Mouse (Mus musculus) heart, postnatal 0 days (tissue): ENCODE results near the gene Atxn1. TPM values are rescaled to one million over a fixed set of nuclear protein-coding genes. Genes with fewer than 3 reads are reported as not detected.

Experiments
- ATAC-seq: fragments of 200-750 bp; cut with Nextera tagmentation; 2 replicates; pipeline ENCODE4 v1.8.0; 2017; ENCODE audit warnings: low read depth, moderate number of reproducible peaks, moderate library complexity; ENCODE audit not compliant: insufficient read depth
- DNase-seq: peaks from one replicate; pipeline ENCODE4 v3.0.0-alpha.2; 2016; ENCODE audit warnings: low spot score
- H3K27ac ChIP-seq: fragments of 300-500 bp; sonication (generic); 2 replicates; pipeline ENCODE4 v1.5.1; 2014; ENCODE audit warnings: low read depth, mild to moderate bottlenecking
- H3K27me3 ChIP-seq: fragments of 300-500 bp; sonication (generic); 2 replicates; pipeline ENCODE4 v1.6.1; 2014; ENCODE audit warnings: low read length, mixed read lengths; ENCODE audit not compliant: control insufficient read depth, insufficient read depth
- H3K36me3 ChIP-seq: fragments of 300-500 bp; sonication (generic); replicated peaks from 2 replicates; pipeline ENCODE4 v1.6.1; 2014; ENCODE audit warnings: low read length, mixed read lengths; ENCODE audit not compliant: control insufficient read depth, insufficient read depth
- H3K4me1 ChIP-seq: fragments of 300-500 bp; sonication (generic); 2 replicates; pipeline ENCODE4 v1.6.1; 2014; ENCODE audit warnings: antibody characterized with exemption; ENCODE audit not compliant: control insufficient read depth, insufficient read depth
- H3K4me2 ChIP-seq: fragments of 300-500 bp; sonication (generic); 2 replicates; pipeline ENCODE4 v1.6.1; 2014; ENCODE audit warnings: low read depth, mild to moderate bottlenecking, low read length, moderate library complexity
- H3K4me3 ChIP-seq: fragments of 300-500 bp; sonication (generic); 2 replicates; pipeline ENCODE4 v1.5.1; 2014; ENCODE audit warnings: low read depth, low read length
- H3K9ac ChIP-seq: fragments of 300-500 bp; sonication (generic); replicated peaks from 2 replicates; pipeline ENCODE4 v1.6.1; 2014; ENCODE audit warnings: low read depth, low read length, mixed read lengths
- H3K9me3 ChIP-seq: fragments of 300-500 bp; sonication (generic); replicated peaks from 2 replicates; pipeline ENCODE4 v1.6.1; 2016; ENCODE audit warnings: low read length; ENCODE audit not compliant: control insufficient read depth
- CTCF ChIP-seq: IDR thresholded peaks from 2 replicates; pipeline ENCODE4 v1.5.1; 2016; ENCODE audit warnings: antibody characterized with exemption, control low read depth, low read depth
- EP300 ChIP-seq: IDR thresholded peaks from 2 replicates; pipeline ENCODE4 v1.6.1; 2016; ENCODE audit warnings: antibody characterized with exemption, low read depth
- WGBS: fragments of 180-500 bp; shearing (Covaris S2); extraction: QIAGEN DNeasy Blood & Tissue Kit; methylation state at CpG from one replicate; pipeline ENCODE4 v1.1.7; 2014; 5-methylcytosine and 5-hydroxymethylcytosine counted together
- polyA plus RNA-seq: library from polyadenylated mRNA; unstranded; fragments of >200 nt; fragmentation: Nextera tagmentation; extraction: Ambion mirVana; gene quantifications from 2 replicates; pipeline ENCODE4 v1.2.1, GENCODE M21; 2015
- total RNA-seq: library from RNA; depleted of rRNA; stranded (reverse); fragments of >200 nt; gene quantifications from 2 replicates; pipeline ENCODE4 v1.2.3, GENCODE M21; 2014; ENCODE audit warnings: low replicate concordance

Gene Atxn1
- total and polyA plus RNA-seq, 2 experiments from 2014 or later: 10.3 to 15.0 TPM

- peaks cover 29% of the 10 kb centered on the region for H3K4me1 ChIP-seq
- no peak overlapping the region for H3K9ac ChIP-seq
- DNase-seq (no peak), ATAC-seq (no peak)
- H3K27ac ChIP-seq: peak overlapping the region; percentile 83
- WGBS: 83% methylated on average over 1 of the region's 1 CpGs
- no peaks in the 10 kb centered on the region for H3K9me3 ChIP-seq
- no peaks in the 10 kb centered on the region for H3K36me3 ChIP-seq
- H3K27me3 ChIP-seq: no peaks in the 10 kb centered on the region
- TF ChIP-seq EP300: no peak
- TF ChIP-seq CTCF: no peak
- no peak overlapping the region for H3K4me2 ChIP-seq
- H3K4me3 ChIP-seq: no peak overlapping the region
Observed at GRCm38 (mm10) chr13:45623846-45624245, 341.0 kb downstream of the Atxn1 start.

GRCm38 (mm10) chr13:45622871-45623546, 341.8 kb downstream of the Atxn1 start:
- 33% methylated on average over 4 of the region's 4 CpGs for WGBS
- Histone ChIP-seq H3K27ac (peak overlapping the region; percentile 83), H3K9me3 (no peaks in the 10 kb centered on the region), H3K36me3 (no peaks in the 10 kb centered on the region), H3K9ac (no peak overlapping the region), H3K27me3 (no peaks in the 10 kb centered on the region), H3K4me1 (peaks cover 29% of the 10 kb centered on the region), H3K4me2 (no peak overlapping the region), H3K4me3 (no peak overlapping the region)
- ATAC-seq (peak; percentile 79), DNase-seq (peak; percentile 87)
- TF ChIP-seq EP300 (no peak), CTCF (no peak)

- Histone ChIP-seq H3K9ac (no peak overlapping the region), H3K27me3 (no peaks in the 10 kb centered on the region), H3K9me3 (no peaks in the 10 kb centered on the region), H3K4me2 (no peak overlapping the region), H3K27ac (no peak overlapping the region), H3K36me3 (no peaks in the 10 kb centered on the region), H3K4me3 (no peak overlapping the region), H3K4me1 (peaks cover 17% of the 10 kb centered on the region)
- TF ChIP-seq CTCF (no peak), EP300 (no peak)
- WGBS: 78% methylated on average over 12 of the region's 12 CpGs
- no peak for DNase-seq
- no peak for ATAC-seq
Observed at GRCm38 (mm10) chr13:45620687-45621086, 344.1 kb downstream of the Atxn1 start.

- Histone ChIP-seq H3K9ac (no peak overlapping the region), H3K9me3 (no peaks in the 10 kb centered on the region), H3K4me2 (no peak overlapping the region), H3K4me3 (no peak overlapping the region), H3K27ac (no peak overlapping the region), H3K4me1 (peaks cover 21% of the 10 kb centered on the region), H3K27me3 (no peaks in the 10 kb centered on the region), H3K36me3 (no peaks in the 10 kb centered on the region)
- no peak for TF ChIP-seq CTCF
- no peak for TF ChIP-seq EP300
- no peak for ATAC-seq
- WGBS: 62% methylated on average over 7 of the region's 7 CpGs
- no peak for DNase-seq
Observed at GRCm38 (mm10) chr13:45620281-45620680, 344.5 kb downstream of the Atxn1 start.

GRCm38 (mm10) chr13:45617988-45618387, 346.8 kb downstream of the Atxn1 start:
- H3K4me1 ChIP-seq: peaks cover 28% of the 10 kb centered on the region
- no peaks in the 10 kb centered on the region for H3K27me3 ChIP-seq
- no peak overlapping the region for H3K4me3 ChIP-seq
- H3K9me3 ChIP-seq: no peaks in the 10 kb centered on the region
- TF ChIP-seq CTCF (no peak), EP300 (no peak)
- ATAC-seq: no peak
- H3K9ac ChIP-seq: no peak overlapping the region
- 76% methylated on average over 6 of the region's 6 CpGs for WGBS
- no peak for DNase-seq
- no peak overlapping the region for H3K27ac ChIP-seq
- H3K36me3 ChIP-seq: no peaks in the 10 kb centered on the region
- H3K4me2 ChIP-seq: no peak overlapping the region

- DNase-seq: no peak
- Histone ChIP-seq H3K4me1 (peaks cover 13% of the 10 kb centered on the region), H3K27ac (no peak overlapping the region), H3K9ac (no peak overlapping the region), H3K9me3 (no peaks in the 10 kb centered on the region), H3K36me3 (no peaks in the 10 kb centered on the region), H3K27me3 (no peaks in the 10 kb centered on the region), H3K4me2 (no peak overlapping the region), H3K4me3 (no peak overlapping the region)
- no peak for TF ChIP-seq CTCF
- WGBS: 34% methylated on average over 11 of the region's 11 CpGs
- ATAC-seq: 0 out of 2 replicates have a peak, but pooled peaks have one; percentile 17
Observed at GRCm38 (mm10) chr13:45614762-45615161, 350.0 kb downstream of the Atxn1 start.
